In the genomic region with DNA sequence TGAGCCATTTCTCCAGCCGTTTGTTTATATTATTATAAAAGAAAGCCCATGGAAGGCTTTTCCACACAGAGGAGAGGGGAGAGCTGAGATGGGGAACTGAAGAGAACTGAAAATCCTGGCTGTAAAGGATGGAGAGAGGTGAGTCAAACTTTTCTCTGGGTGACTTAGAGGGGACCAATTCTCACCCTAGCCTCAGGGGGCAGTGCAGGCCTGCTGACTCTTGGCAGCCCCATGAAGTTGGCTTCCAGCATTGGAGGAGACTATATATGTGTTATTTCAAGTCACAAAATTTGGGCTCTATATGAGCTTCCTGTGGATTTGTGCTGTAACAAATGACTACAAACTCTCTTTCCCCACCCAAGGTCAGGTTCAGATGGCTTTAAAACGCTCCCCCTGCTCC, we compare ENCODE assay signal across 11 mouse cellular contexts. TPM values are rescaled to one million over a fixed set of nuclear protein-coding genes. Genes with fewer than 3 reads are reported as not detected.
DNase-seq lines count a peak whose midpoint lies in the region; ATAC-seq and TF ChIP-seq lines count a peak whose summit lies in the region.
"Had no signal": no experiment of that assay in that cellular context is flagged by ENCODE, and none has a peak within 500 bp of the region (broad histone marks: within the 10 kb centered on the region; RNA-seq: fewer than 3 reads in every experiment).

No protein-coding gene starts in this region.

- H3K4me1 ChIP-seq in intestine, postnatal 0 days (replicated peaks; ENCODE audit: control insufficient read depth, insufficient read depth, low read length) = 0 out of 2 replicates have a peak, but pooled peaks cover 2% of the 10 kb centered on the region
- H3K4me1 ChIP-seq in intestine, embryonic 16.5 days (ENCODE audit: control insufficient read depth, insufficient read depth, low read length) = peaks cover 6% of the 10 kb centered on the region
- no peaks in the 10 kb centered on the region; the same call in 1 of the 2 replicates for H3K4me1 ChIP-seq in spleen, adult 2 months (ENCODE audit: control insufficient read depth, insufficient read depth, insufficient read length)
- H3K4me1 ChIP-seq: heart, embryonic 13.5 days had no signal

- no peaks in the 10 kb centered on the region for H3K36me3 ChIP-seq in intestine, postnatal 0 days (ENCODE audit: control insufficient read depth, insufficient read depth)
- 0 out of 2 replicates have a peak, but pooled peaks cover 3% of the 10 kb centered on the region for H3K36me3 ChIP-seq in intestine, embryonic 16.5 days (ENCODE audit: control insufficient read depth, insufficient read depth, low read length)
- H3K36me3 ChIP-seq in spleen, adult 2 months (ENCODE audit: control insufficient read depth, insufficient read depth, low read length) = no peaks in the 10 kb centered on the region

- no peak overlapping the region for H3K9ac ChIP-seq in intestine, postnatal 0 days (ENCODE audit: low read depth, low read length)
- H3K9ac ChIP-seq in intestine, embryonic 16.5 days (ENCODE audit: low read depth, low read length) = no peak overlapping the region
- H3K9ac ChIP-seq: embryonic facial prominence, embryonic 12.5 days; heart, embryonic 13.5 days had no signal

- peaks cover 3% of the 10 kb centered on the region; the same call in 1 of the 2 replicates for H3K9me3 ChIP-seq in intestine, postnatal 0 days (ENCODE audit: control insufficient read depth)
- H3K9me3 ChIP-seq in intestine, embryonic 16.5 days (ENCODE audit: control insufficient read depth, low read length) = no peaks in the 10 kb centered on the region
- H3K9me3 ChIP-seq: heart, embryonic 13.5 days had no signal

- H3K27ac ChIP-seq in intestine, postnatal 0 days (ENCODE audit: low read depth, low read length) = no peak overlapping the region
- H3K27ac ChIP-seq in intestine, embryonic 16.5 days (ENCODE audit: low read length) = no peak overlapping the region
- H3K27ac ChIP-seq in spleen, adult 2 months (ENCODE audit: insufficient read depth, low read length) = no peak overlapping the region
- H3K27ac ChIP-seq: embryonic facial prominence, embryonic 12.5 days; heart, embryonic 13.5 days had no signal

- no peak overlapping the region for H3K4me2 ChIP-seq in intestine, postnatal 0 days (replicated peaks; ENCODE audit: low read depth)
- no peak overlapping the region for H3K4me2 ChIP-seq in intestine, embryonic 16.5 days (ENCODE audit: low read depth, low read length)
- H3K4me2 ChIP-seq: embryonic facial prominence, embryonic 12.5 days; heart, embryonic 13.5 days had no signal

- no peak for DNase-seq in spleen, adult 2 months (ENCODE audit: low read depth in 1 of 2, low spot score in 2 of 2)
- no peak for DNase-seq in spleen, postnatal 36 days (ENCODE audit: low spot score in 2 of 2)
- peak; percentile 23 for DNase-seq in thymus, postnatal 25 days
- DNase-seq in gastrocnemius, postnatal 4 days (ENCODE audit: low spot score in 2 of 2) = no peak
- DNase-seq: adrenal gland, adult 2 months had no signal

- 87% methylated on average over 2 of the region's 2 CpGs for WGBS in intestine, postnatal 0 days
- WGBS in intestine, embryonic 16.5 days = 70% methylated on average over 2 of the region's 2 CpGs
- WGBS in spleen, adult 2 months = 85% methylated on average over 2 of the region's 2 CpGs

- no peaks in the 10 kb centered on the region for H3K27me3 ChIP-seq in intestine, postnatal 0 days (replicated peaks; ENCODE audit: control insufficient read depth, insufficient read depth, low read length)
- H3K27me3 ChIP-seq in intestine, embryonic 16.5 days (replicated peaks; ENCODE audit: control insufficient read depth, insufficient read depth, low read length) = no peaks in the 10 kb centered on the region
- H3K27me3 ChIP-seq in spleen, adult 2 months (ENCODE audit: control insufficient read depth, insufficient read depth, low read length) = no peaks in the 10 kb centered on the region
- H3K27me3 ChIP-seq: embryonic facial prominence, embryonic 12.5 days; heart, embryonic 13.5 days had no signal

- TF ChIP-seq CTCF in intestine, postnatal 0 days (IDR thresholded peaks at IDR 0.05; ENCODE audit: low read depth) = peak; percentile 72
- peak; percentile 38; the same call in 1 of the 2 replicates for TF ChIP-seq CTCF in spleen, adult 2 months (IDR thresholded peaks at IDR 0.05; ENCODE audit: extremely low read depth, insufficient read depth, insufficient read length, insufficient replicate concordance)

- no peak for ATAC-seq in intestine, postnatal 0 days
- no peak for ATAC-seq in intestine, embryonic 16.5 days
- ATAC-seq in common myeloid progenitor, adult 5-6 weeks (replicated peaks; ENCODE audit: low read depth, poor library complexity, severe bottlenecking) = peak; percentile 78

- no peak for TF ChIP-seq POLR2A in spleen, adult 2 months (IDR thresholded peaks at IDR 0.05; ENCODE audit: low read depth, low read length)

- H3K4me3 ChIP-seq in intestine, postnatal 0 days (ENCODE audit: low read depth, low read length) = no peak overlapping the region
- no peak overlapping the region for H3K4me3 ChIP-seq in intestine, embryonic 16.5 days (ENCODE audit: low read length)
- H3K4me3 ChIP-seq in spleen, adult 2 months (ENCODE audit: extremely low read depth, insufficient read depth, insufficient read length) = no peak overlapping the region
- H3K4me3 ChIP-seq: embryonic facial prominence, embryonic 12.5 days; heart, embryonic 13.5 days; megakaryocyte, embryonic 14.5 days had no signal

RNA-seq across cellular contexts. Expression of a gene that starts 8.5 kb away (rescaled TPM):
- polyA plus RNA-seq in intestine, postnatal 0 days (2015; fragmentation: Nextera tagmentation; extraction: Ambion mirVana) = 43.4 and 46.4 TPM in 2 replicates
- polyA plus RNA-seq in intestine, embryonic 16.5 days (2015; fragmentation: Nextera tagmentation; extraction: Ambion mirVana) = 102 and 109 TPM in 2 replicates
- 12.9 and 14.6 TPM in 2 replicates for polyA plus RNA-seq in spleen, adult 2 months (2012; rRNA removed)
- total RNA-seq in common myeloid progenitor, adult 5-6 weeks (2017) = 1.9 and 5.4 TPM in 2 replicates
- 10 to 100 TPM; 31.8 to 33.1 TPM for total RNA-seq in gastrocnemius, postnatal 4 days (2021)
